In genomic region chr6:31040783-31041182, GRCm38 (mm10) we compare ENCODE assay signal across 28 mouse cellular contexts.
"Had no signal": no experiment of that assay in that cellular context is flagged by ENCODE, and none has a peak within 500 bp of the region (broad histone marks: within the 10 kb centered on the region; RNA-seq: fewer than 3 reads in every experiment).

No protein-coding gene starts in this region.

- H3K4me3 ChIP-seq: limb, embryonic 10.5 days; limb, embryonic 12.5 days; limb, embryonic 13.5 days; limb, embryonic 15.5 days; liver, embryonic 12.5 days; liver, embryonic 13.5 days; liver, embryonic 15.5 days; lung, embryonic 15.5 days; megakaryocyte, embryonic 14.5 days; midbrain, embryonic 10.5 days; midbrain, embryonic 12.5 days; midbrain, embryonic 13.5 days; midbrain, embryonic 15.5 days; myocyte; neural tube, embryonic 12.5 days had no signal

- DNase-seq: left cerebral cortex, postnatal 4 days; liver; liver, embryonic 13.5 days; liver, postnatal 0 days; lung, adult 18-20 months; lung, adult 2 months; lung, embryonic 14.5 days; lung, postnatal 10 days; lung, postnatal 14 days; lung, postnatal 36 days; lung, postnatal 4 days; midbrain, embryonic 14.5 days had no signal

- H3K27ac ChIP-seq: limb, embryonic 10.5 days; limb, embryonic 12.5 days; limb, embryonic 13.5 days; limb, embryonic 15.5 days; liver, embryonic 12.5 days; liver, embryonic 13.5 days; liver, embryonic 14.5 days; liver, embryonic 15.5 days; lung, embryonic 15.5 days; macrophage; midbrain, embryonic 10.5 days; midbrain, embryonic 12.5 days; midbrain, embryonic 13.5 days; midbrain, embryonic 15.5 days; neural tube, embryonic 12.5 days had no signal

- H3K27me3 ChIP-seq: limb, embryonic 12.5 days; limb, embryonic 13.5 days; limb, embryonic 15.5 days; liver, embryonic 12.5 days; liver, embryonic 13.5 days; lung, embryonic 15.5 days; midbrain, embryonic 12.5 days; midbrain, embryonic 13.5 days; midbrain, embryonic 15.5 days; neural tube, embryonic 12.5 days had no signal

- H3K9ac ChIP-seq: limb, embryonic 12.5 days; limb, embryonic 13.5 days; limb, embryonic 15.5 days; liver, embryonic 12.5 days; liver, embryonic 13.5 days; liver, embryonic 14.5 days; liver, embryonic 15.5 days; liver, postnatal 0 days; lung, embryonic 14.5 days; lung, embryonic 15.5 days; midbrain, embryonic 12.5 days; midbrain, embryonic 13.5 days; midbrain, embryonic 15.5 days; neural tube, embryonic 12.5 days had no signal

- H3K9me3 ChIP-seq: limb, embryonic 10.5 days; limb, embryonic 12.5 days; limb, embryonic 13.5 days; limb, embryonic 15.5 days; liver, embryonic 12.5 days; liver, embryonic 13.5 days; liver, embryonic 15.5 days; lung, embryonic 15.5 days; megakaryocyte, embryonic 14.5 days; midbrain, embryonic 10.5 days; midbrain, embryonic 12.5 days; midbrain, embryonic 13.5 days; midbrain, embryonic 15.5 days; neural tube, embryonic 12.5 days had no signal

- H3K4me1 ChIP-seq: liver, embryonic 12.5 days; liver, embryonic 13.5 days; liver, embryonic 15.5 days; midbrain, embryonic 10.5 days; midbrain, embryonic 12.5 days; neural tube, embryonic 12.5 days had no signal

- H3K36me3 ChIP-seq: limb, embryonic 10.5 days; limb, embryonic 12.5 days; limb, embryonic 13.5 days; limb, embryonic 15.5 days; liver, embryonic 12.5 days; liver, embryonic 13.5 days; liver, embryonic 15.5 days; lung, embryonic 15.5 days; midbrain, embryonic 10.5 days; midbrain, embryonic 12.5 days; midbrain, embryonic 13.5 days; midbrain, embryonic 15.5 days; neural tube, embryonic 12.5 days had no signal
